Mouse (Mus musculus) MEL-GATA-1-ER (cell line): ENCODE measurements around the gene Usp7.
A peak's percentile ranks its signal among the peaks of the same experiment; 100 is the strongest.

Source experiments
- DNase-seq: peaks from one replicate; pipeline ENCODE4 v3.0.0-alpha.2; 2012; ENCODE audit warnings: low read depth; ENCODE audit errors: extremely low read depth

The Usp7 gene

DNA sequence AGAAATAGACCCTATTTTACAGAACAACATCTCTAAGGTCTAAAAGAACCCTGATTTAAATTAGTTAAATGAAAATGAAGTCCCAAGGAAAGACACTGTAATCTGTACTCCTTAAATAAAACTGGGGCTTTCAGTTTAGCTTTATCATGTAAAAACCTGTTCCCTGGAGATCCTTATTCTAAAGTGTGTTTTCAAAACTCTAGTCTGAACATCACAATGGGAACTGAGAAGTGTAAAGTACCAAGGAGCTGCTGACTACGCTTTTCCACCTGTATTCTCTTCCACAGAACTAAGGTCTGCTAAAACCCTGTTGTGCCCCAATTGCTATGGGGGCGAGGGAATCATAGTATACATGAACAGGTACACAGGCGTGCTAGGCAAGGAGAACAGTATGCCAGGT, 68.1 kb downstream of the Usp7 start:
- no peak for DNase-seq

DNA sequence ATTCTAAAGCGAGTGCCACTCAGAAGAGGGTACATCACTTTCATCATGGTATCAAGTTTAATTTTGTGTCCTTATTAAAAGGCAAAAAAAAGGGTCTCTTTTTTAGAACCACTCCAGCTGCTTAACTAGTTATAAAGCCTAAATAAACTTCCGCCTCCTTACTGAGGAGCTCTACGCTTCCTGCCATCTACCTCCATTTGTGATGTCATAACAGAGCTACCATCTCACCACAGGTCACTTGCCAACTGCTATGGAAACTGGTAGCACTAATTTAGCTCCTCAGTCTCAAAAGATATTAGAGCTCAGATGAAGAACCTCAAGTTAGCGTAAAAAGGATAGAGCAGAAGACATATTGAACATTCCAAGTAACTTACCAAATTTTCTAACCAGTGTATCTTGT, 71.7 kb downstream of the Usp7 start:
- DNase-seq = no peak

DNA sequence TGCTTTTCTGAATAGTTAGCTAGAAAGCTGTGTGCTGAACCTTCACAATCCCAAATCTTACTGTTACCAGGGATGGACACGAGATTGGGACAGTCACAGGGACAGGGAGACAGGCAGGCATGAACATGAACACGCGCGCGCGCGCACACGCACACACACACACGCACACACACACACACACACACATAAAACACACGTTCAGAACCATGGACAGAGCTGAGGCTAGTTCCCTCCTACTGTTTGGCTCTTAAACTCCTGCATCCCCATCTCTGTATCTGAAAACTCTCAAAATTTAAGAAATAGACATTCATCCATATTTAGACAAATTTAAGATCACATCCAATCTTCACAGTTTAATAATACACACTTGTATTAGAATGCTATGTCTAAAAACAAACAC, 74.4 kb downstream of the Usp7 start:
- no peak for DNase-seq

DNA sequence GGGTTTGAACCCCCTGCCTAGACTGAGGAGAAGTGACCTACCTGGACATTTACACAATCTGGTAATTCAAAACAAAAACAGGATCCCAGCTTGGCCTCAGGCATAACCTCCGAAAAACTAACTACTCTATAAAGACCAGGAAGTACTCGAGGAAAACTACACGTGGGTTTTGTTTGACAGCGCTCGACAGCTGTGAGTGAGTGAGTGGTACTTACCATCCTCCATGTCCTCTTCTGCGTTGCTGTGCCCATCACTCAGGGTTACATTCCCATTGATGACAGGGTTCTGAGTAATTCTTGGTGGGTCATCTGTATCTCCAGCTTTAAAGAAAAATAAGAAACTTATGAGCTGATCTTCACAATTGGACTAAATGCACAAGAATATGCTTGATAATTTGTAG, 75.8 kb downstream of the Usp7 start:
- DNase-seq = no peak

DNA sequence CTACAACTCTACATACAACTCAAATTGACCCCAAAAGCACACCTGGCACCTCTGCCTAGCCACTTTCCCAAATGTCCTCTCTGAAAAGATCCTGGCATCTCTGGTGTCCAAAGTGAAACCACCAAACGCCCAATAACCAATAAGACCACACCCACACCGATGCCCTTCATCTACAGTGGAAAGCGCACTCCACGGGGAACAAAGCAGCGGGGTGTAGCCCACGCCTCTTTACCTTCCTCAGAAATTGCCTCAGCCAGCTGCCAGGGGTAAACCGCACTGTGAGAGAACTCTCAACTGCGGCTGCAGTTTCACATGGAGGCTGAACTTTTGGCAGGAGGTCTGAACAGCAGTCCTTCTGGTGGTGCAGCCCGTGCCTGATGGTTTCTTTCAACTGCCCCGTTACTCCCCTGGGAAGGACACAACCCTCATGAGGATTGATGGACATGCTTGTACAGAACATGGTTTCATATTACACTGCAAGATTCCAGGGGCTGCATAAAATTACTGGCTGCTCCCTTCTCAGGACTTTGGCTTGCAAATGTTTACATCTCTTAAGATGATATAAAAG, 76.5 kb downstream of the Usp7 start:
- no peak for DNase-seq

DNA sequence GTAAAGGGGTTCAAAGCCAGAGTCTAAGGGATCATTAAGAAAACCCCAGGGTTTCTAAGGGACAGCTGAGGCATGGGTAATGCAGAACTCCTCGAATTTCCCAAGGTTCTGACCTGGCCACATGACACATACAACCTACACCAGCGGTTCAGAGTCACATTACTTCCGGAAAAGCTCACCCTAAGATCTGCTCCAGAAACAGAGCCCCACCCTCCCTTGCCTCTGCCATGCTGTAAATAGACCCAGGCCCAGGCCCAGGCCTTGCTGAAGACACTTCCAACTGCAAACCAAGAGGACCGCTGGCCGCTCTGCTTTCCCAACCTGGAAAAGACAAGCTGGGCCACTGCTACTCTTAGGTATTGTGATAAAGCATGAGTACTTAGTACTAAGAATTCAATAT, 77.3 kb downstream of the Usp7 start:
- no peak for DNase-seq

DNA sequence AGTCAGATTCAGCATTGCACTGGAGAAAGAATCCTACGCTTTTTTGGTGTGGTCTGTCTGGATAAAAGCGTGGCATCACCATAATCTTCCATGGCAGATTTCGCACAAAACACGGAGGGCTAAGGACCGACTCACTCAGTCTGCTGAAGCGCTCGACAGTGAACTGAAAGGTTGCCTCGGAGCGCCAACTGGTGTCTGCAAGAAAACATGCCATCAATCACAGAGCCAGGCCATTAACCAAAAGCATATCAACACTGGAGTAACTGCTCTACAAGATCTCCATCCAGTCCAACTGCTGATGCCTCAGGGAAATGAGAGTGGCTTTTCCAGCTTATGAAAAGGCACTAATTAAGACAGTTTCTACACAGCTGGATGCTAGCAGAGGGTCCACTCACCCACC, 80.1 kb downstream of the Usp7 start:
- no peak for DNase-seq

DNA sequence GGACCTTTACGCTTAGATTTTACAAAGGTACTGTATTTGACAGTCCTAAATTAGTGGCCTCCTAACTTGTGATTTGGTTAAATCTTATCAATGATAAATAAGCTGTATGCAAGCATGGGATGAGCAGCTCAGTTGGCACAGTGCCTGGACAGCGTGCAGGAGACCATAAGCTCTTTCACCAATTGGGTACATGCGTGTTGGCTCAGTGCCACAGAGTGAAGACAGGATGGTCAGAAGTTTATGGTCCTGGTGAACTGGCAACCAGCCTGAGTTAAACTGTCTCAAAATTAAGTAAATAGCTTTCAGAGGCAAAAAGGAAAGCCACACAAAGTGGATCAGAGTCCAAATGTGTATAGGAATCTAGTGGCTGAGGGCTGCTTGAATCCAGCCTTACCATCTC, 91.5 kb downstream of the Usp7 start:
- no peak for DNase-seq

DNA sequence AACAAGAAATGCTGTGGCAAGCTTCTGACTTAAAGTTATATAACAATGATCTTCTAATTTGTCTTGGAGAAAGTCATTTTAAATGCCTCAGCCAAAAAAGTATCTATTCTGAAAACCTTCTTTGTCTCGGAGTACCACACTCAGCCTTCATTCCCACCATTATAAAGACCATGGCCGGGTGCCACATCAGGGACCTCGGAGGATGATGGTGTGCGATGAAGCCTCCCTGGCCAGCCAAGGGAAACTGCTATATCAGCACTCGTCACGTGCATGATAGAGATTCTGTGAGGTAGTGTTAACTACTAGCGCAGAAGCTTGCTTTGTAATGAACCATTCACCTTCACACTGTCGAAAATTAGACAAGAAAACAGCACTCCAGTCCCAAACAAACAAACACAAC, 92.6 kb downstream of the Usp7 start:
- DNase-seq = no peak

DNA sequence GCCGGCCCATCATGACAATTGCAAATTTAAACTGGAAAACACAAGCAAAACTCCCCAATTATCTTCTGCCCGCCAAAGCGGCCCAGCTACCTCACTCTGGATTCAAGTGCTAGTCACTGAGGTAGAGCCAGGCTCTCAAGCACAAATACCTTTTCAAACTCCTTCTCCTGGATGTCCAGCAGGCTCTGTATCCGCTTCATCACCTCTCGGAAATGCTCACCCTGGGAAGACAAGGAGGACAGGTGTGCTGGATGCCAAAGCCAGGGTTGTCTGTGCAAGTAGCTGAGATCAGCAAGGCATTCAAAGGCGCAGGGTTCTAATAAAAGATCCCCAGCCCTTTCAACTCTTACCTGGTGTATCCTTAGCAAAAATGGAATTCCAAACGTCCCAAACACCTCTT, 100.9 kb downstream of the Usp7 start:
- DNase-seq = no peak

DNA sequence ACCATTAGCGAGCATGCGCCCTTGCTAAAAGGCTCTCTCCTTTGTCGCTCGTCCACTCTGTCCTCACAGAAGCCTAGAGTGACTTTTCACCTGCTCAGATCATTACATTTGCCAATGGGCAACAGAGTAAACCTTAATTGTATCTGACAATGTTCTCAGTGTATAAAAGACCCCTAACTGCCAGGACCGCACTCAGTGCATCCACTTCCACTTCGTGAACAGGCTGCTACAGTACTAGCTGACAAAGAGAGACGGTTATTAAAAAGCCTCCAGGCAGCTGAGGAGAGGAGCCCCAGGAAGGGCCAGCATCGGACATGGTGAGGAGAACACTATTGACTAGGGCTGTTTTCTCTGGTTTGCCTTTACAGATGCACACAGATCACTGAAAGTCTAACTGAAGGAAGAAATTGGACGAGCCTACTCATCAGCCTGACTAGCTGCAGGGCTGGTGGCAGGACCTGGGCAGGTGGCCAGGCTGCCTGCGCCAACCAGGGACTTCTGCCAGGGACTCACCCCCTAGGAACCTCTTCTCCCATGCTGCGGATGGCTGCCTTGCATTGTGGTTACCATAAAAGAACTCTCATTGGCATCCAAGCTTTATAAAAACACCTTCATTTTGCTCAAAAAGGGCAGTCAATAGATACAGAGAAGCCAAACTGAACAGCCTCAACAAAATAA, 102.0 kb downstream of the Usp7 start:
- DNase-seq = no peak

DNA sequence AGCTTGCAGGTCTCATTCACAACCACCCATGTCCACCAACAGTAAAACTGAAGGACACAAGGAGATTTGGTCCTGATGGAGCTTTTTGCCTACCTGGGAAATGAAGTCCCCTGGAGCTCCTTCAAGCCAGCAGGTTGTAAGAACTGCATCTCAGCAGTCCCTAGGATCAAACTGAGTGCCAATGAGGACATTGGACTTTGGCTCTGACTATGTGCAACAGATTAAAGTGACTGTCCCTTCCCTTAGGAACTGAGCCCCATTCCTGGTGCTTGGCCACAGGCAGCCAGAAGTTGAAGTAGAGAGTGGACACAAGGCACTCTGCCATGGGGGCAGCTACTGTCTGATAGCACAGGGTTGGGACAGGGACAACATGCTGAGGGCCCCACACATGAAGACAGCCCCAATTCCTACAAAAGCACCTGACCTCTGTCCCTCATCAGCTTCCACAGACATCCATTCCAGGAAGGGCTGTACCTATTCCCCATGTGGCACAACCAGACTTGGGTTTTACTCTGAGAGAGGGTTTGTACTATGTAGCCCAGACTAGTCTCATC, 104.5 kb downstream of the Usp7 start:
- no peak for DNase-seq

DNA sequence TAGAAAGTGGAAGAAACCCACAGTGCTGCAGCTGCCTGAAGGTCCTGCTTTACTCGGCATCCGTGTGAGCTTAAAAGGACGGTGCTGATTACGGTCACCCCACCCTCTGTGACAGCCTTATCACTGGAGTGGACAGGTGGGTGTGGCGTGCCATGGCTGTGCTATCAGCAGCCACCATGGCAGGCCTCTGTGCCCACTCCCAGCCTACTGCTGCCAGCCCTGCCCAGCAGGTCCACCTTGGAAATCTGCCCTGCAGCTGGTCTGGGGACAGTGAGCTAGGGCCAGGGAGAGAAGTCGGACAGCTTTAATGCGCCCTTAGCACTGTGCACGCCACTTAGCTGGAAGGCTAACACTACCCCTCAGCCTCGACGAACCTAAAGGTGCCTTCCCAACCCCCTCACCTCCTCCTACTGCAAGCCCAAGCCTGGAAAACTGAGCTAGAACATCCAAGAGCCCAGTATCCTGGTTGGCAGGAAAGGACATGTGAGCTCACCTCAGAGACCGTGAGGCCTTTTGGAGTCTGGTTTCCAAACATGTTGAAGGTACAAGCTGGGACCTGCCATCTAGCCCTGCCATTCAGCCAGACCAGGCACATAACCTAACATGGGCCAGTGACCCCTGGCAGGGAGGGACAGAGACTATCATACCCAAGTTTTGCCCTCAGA, 105.1 kb downstream of the Usp7 start:
- peak; percentile 41 for DNase-seq

DNA sequence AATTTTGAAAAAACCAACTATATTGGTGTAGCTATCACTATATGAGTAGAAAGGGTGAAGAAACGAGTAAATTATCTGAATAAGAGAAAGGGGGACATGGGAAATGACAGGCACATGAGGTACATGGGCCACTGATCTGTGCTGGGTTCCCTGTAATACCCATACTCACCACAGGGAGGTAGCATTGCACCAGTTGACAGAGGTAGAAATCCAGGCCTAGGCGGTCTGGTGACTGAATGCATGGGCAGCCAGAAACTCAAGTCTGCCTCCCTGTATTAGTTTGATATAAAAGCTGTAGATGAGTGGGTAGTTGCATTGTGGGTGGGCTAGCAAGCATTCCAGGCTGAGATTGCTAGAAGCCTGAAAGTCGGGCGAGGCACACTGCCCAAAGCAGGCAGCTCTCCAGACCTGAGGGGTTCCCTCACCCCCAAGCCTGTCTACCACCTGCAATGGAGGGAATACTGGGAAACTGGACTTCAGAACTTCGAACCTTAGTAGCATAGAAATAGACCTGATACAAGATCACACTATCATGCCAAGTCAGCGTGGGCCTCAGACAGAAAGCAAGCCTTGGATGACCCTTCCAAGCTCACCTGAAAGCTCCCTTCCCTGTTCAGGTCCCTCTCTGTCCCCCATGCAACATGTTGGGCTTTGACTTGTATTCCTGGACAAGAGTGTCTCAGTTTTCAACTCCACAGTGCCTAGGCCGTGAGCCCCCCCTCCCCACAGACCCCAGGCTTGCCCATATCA, 105.8 kb downstream of the Usp7 start:
- DNase-seq = peak; percentile 58

DNA sequence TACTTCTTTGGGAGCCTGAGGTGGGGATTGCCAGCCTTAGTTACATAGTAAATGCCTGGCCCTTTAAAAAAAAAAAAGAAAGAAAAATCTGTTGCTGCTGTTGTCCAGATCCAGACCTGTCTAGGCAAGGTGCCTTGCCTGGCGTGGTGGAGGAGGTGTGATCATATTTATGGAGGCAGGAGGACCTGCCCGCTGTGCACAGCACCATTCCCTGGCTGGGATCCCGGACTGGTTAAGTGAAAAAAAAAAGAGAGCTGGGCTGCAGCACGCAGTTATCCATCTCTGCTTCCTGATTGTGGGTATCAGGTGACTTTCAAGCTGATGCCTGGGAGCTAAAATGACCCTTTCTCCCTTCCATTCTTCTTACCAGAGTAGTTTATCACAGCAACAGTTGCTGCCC, 107.0 kb downstream of the Usp7 start:
- DNase-seq = no peak

DNA sequence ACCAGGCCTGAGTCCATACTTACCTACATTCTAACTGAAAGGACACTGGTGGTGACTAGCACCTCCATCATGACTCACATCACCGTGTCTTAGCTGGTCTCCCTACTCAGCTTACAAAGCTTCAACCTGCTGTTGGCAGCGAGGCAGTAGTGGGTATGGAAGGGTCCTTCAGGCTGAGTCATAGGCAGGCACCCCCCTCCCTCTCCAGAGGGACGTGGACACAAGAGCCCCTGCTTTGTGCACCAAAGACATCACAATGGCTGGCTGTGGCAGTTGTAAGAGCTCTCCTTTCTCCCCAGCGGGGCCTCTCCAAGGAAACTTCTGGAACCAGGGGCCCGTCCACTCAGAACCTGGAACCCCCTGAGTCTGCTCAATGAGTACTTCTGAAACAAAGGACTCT, 111.6 kb downstream of the Usp7 start, which contains the start of gene Gm5767:
Gm5767 (plus strand) TSS at position 301 of the 400 bp plus-strand sequence.
- DNase-seq = no peak

DNA sequence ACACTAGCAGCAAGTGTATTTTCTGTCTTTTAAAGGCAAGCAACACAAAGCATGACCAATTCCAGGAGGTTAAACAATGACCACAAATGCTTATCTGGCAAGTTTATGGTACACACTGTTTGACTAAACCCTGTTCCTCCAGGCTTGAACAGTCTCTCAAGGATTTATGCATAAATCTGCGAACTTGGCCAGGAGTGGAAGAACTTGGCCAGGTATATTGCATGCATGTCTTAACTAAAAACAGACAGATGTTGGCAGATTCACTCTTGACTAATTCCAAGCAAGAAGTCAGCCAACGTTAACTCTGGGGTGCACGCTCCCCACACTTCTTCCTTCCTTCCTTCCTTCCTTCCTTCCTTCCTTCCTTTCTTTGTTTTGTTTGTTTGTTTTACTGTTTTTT, 112.3 kb downstream of the Usp7 start:
- DNase-seq = no peak

DNA sequence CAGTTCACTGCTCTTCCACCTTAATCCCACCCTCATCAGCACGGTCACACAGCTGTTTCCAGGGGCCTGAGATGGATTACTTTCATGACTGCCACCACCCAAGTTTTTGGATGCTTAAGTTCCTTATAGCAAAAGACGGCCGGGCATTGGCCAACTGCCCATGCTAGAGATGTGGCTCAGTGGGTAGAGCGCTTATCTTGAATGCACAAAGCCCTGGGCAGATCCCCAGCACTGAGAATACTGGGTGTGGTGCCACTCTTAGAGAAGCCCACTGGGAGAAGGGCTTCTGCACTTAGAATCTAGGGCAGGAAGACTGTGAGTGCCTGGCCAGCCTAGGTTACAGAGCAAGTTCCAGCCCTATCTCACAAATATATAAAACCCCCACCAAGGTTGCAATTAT, 113.4 kb downstream of the Usp7 start:
- DNase-seq = peak; percentile 70

DNA sequence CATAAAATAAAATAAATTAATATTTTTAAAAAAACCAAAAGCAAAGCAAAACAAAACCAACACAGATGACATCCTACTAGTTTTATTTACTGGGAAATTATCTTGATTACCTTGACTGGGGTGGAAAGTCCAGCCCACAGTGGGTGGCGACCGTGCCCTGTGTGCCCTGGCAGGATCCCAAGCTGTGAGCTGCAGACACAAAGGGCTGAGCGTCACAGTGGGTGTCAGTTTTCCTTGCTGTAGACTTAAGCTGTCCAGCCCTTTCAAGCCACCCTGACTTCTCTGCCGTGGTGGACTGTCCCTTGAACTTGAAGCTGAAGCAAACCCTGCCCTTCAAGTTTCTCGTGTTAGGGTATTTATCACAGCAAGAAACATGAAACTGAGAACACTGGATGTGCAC, 114.1 kb downstream of the Usp7 start:
- no peak for DNase-seq

DNA sequence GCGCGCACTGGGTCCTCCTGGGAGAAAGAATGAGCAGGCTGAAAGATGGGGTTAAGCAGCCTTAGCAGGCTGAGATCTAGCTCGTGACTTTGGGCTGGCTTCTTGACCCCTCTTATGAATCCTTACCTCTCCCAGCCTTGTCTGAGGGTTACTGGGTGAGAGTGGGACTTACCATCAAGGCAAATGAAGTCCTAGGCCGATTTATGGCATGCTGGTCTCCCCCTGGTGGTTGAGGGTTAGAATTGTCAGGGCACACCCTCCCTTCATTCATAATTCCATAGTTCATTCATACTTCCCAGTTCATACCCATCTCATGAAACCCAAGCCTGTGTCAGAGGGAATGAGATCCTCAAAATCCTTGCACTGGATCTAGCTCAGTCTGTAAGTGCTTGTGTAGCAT, 115.3 kb downstream of the Usp7 start:
- peak; percentile 53 for DNase-seq

DNA sequence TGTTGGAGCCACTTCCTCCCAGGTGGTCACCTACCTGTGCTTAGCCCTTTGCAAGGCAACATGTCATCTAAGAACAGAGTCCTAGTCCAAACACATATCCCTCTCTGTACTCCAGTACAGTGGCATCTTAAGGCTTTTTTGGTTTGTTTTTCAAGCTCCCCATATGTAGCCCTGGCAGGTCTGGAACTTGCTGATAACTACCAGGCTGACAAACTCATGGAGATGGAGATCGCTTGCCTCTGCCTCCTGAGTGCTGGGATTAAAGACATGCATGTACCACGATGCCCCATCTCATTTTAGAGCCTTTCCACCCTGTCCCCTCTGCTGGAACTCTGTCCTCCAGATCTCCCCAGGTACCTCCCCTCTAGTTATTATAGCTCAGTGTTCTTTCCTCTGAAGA, 115.9 kb downstream of the Usp7 start:
- no peak for DNase-seq

DNA sequence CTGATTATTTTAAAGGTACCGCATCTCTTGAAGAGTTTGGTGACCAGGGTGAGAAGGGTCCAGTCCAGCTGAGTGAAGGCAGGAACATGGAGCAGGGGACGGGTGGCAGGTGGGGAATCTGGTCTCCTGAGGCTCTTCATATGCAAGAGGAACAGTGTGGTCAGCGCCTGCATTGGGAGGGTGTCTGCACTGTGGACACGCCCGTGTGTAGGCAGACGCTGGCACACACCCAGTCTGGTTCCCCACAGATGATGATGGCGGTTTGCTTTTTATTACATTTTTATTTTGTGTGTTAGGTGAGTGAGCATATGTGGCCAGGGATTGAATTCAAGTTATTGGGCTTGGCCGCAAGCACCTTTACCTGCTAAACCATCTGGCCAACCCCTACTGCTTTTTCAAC, 116.5 kb downstream of the Usp7 start:
- DNase-seq = no peak
